Comparison of ENCODE assay signal across 8 mouse cellular contexts in the genomic region with DNA sequence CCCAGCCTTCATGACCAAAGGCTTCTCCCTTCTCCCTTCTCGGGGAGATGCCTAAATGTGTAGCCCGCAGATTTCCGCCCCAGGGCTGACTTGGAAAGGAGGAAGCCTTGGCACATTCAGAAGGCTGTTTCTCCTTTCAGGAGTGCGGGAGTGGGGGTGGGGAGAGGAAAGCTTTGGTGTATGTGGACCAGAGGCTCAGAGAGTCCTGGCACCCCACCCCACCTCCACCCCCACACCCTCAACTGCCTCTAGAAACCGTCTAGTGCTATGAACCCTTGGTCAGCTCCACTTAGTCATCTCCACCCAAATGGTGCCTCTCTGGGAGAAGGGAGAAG. TPM values are rescaled to one million over a fixed set of nuclear protein-coding genes. Genes with fewer than 3 reads are reported as not detected.
DNase-seq lines count a peak whose midpoint lies in the region; ATAC-seq and TF ChIP-seq lines count a peak whose summit lies in the region.

No protein-coding gene starts in this region.

- 0 out of 2 replicates have a peak overlapping the region, but pooled peaks have one; percentile 39 for H3K9ac ChIP-seq in heart, embryonic 11.5 days (ENCODE audit: low read depth, low read length)
- peak overlapping the region; percentile 93 for H3K9ac ChIP-seq in forebrain, embryonic 16.5 days (replicated peaks; ENCODE audit: low read depth, low read length)
- H3K9ac ChIP-seq in liver, embryonic 14.5 days (replicated peaks) = no peak overlapping the region

- peak overlapping the region; percentile 75 for H3K4me3 ChIP-seq in heart, embryonic 11.5 days (ENCODE audit: low read depth, low read length)
- H3K4me3 ChIP-seq in forebrain, embryonic 16.5 days (replicated peaks; ENCODE audit: low read length) = peak overlapping the region; percentile 83
- H3K4me3 ChIP-seq in liver, embryonic 14.5 days (ENCODE audit: insufficient read depth in 1 of 2, low read depth in 2 of 2, low read length in 2 of 2) = peak overlapping the region; percentile 0 to 55; a peak in 3 of 4 replicates
- peak overlapping the region; percentile 64 for H3K4me3 ChIP-seq in small intestine, adult 2 months (ENCODE audit: low read depth, low read length)

- H3K27ac ChIP-seq in heart, embryonic 11.5 days (ENCODE audit: low read depth, low read length) = no peak overlapping the region
- H3K27ac ChIP-seq in forebrain, embryonic 16.5 days (ENCODE audit: low read length) = peak overlapping the region; percentile 76
- H3K27ac ChIP-seq in liver, embryonic 14.5 days = no peak overlapping the region
- H3K27ac ChIP-seq in small intestine, adult 2 months (ENCODE audit: insufficient read depth, low read depth, low read length) = no peak overlapping the region

- no peaks in the 10 kb centered on the region for H3K27me3 ChIP-seq in heart, embryonic 11.5 days (ENCODE audit: control insufficient read depth, insufficient read depth, low read length)
- no peaks in the 10 kb centered on the region for H3K27me3 ChIP-seq in forebrain, embryonic 16.5 days (replicated peaks; ENCODE audit: control insufficient read depth, insufficient read depth, low read length)
- peaks cover 14% of the 10 kb centered on the region for H3K27me3 ChIP-seq in liver, embryonic 14.5 days (ENCODE audit: control insufficient read depth, insufficient read depth, low read length)
- H3K27me3 ChIP-seq in small intestine, adult 2 months (ENCODE audit: control insufficient read depth, insufficient read depth, low read length) = peaks cover 12% of the 10 kb centered on the region

- H3K4me1 ChIP-seq in heart, embryonic 11.5 days (ENCODE audit: control insufficient read depth, insufficient read depth, low read length) = no peaks in the 10 kb centered on the region
- H3K4me1 ChIP-seq in forebrain, embryonic 16.5 days (replicated peaks; ENCODE audit: control insufficient read depth, insufficient read depth, low read length) = peaks cover 26% of the 10 kb centered on the region
- no peaks in the 10 kb centered on the region for H3K4me1 ChIP-seq in liver, embryonic 14.5 days (replicated peaks; ENCODE audit: control insufficient read depth in 2 of 2, insufficient read depth in 2 of 2, low read length in 1 of 2)
- peaks cover 2% of the 10 kb centered on the region for H3K4me1 ChIP-seq in small intestine, adult 2 months (ENCODE audit: control insufficient read depth, insufficient read depth, insufficient read length, low read length)

- 16% methylated on average over 5 of the region's 5 CpGs for WGBS in heart, embryonic 11.5 days (ENCODE audit: insufficient replicate concordance)
- 3% methylated on average over 5 of the region's 5 CpGs for WGBS in forebrain, embryonic 16.5 days
- WGBS in liver, embryonic 14.5 days (ENCODE audit: insufficient replicate concordance) = 26% methylated on average over 5 of the region's 5 CpGs
- WGBS in small intestine, adult 2 months = 15% methylated on average over 5 of the region's 5 CpGs

- no peak for DNase-seq in heart, adult 11 months
- DNase-seq in MN1 (ENCODE audit: low spot score) = peak; percentile 35
- DNase-seq in liver, embryonic 14.5 days (ENCODE audit: low read depth in 3 of 3, low spot score in 3 of 3) = no peak
- DNase-seq in left cerebral cortex, adult 11 months (ENCODE audit: low spot score) = no peak

- TF ChIP-seq POLR2A in small intestine, adult 2 months (IDR thresholded peaks at IDR 0.05; ENCODE audit: low read depth, low read length) = no peak

- no peak for TF ChIP-seq EP300 in liver, embryonic 14.5 days (IDR thresholded peaks at IDR 0.05; ENCODE audit: low read depth)

- no peaks in the 10 kb centered on the region for H3K9me3 ChIP-seq in heart, embryonic 11.5 days (replicated peaks; ENCODE audit: control insufficient read depth, low read length)
- no peaks in the 10 kb centered on the region for H3K9me3 ChIP-seq in forebrain, embryonic 16.5 days (ENCODE audit: control insufficient read depth, low read length)
- H3K9me3 ChIP-seq in liver, embryonic 14.5 days (ENCODE audit: control insufficient read depth, low read length) = no peaks in the 10 kb centered on the region

- ATAC-seq in heart, embryonic 11.5 days (replicated peaks; ENCODE audit: insufficient number of reproducible peaks, low FRiP score, low TSS enrichment) = 0 out of 2 replicates have a peak, but pooled peaks have one; percentile 49
- no peak; the same call in 1 of the 2 replicates for ATAC-seq in forebrain, embryonic 16.5 days
- no peak for ATAC-seq in liver, embryonic 14.5 days (ENCODE audit: insufficient read depth)
- ATAC-seq in monocyte, adult 5-6 weeks (replicated peaks; ENCODE audit: insufficient number of reproducible peaks, low FRiP score, low TSS enrichment, poor library complexity, severe bottlenecking) = no peak

- peak overlapping the region; percentile 92 for H3K4me2 ChIP-seq in heart, embryonic 11.5 days
- H3K4me2 ChIP-seq in forebrain, embryonic 16.5 days (ENCODE audit: low read length) = peak overlapping the region; percentile 77
- H3K4me2 ChIP-seq in liver, embryonic 14.5 days (ENCODE audit: low read depth) = peak overlapping the region; percentile 57

- H3K36me3 ChIP-seq in heart, embryonic 11.5 days (ENCODE audit: control insufficient read depth, insufficient read depth, low read length) = no peaks in the 10 kb centered on the region
- no peaks in the 10 kb centered on the region for H3K36me3 ChIP-seq in forebrain, embryonic 16.5 days (ENCODE audit: control insufficient read depth, insufficient read depth)
- H3K36me3 ChIP-seq in liver, embryonic 14.5 days (replicated peaks; ENCODE audit: control insufficient read depth, insufficient read depth, low read depth) = no peaks in the 10 kb centered on the region
- H3K36me3 ChIP-seq in small intestine, adult 2 months (ENCODE audit: control insufficient read depth, insufficient read depth, low read length) = no peaks in the 10 kb centered on the region

- TF ChIP-seq CTCF in liver, embryonic 14.5 days (IDR thresholded peaks at IDR 0.05; ENCODE audit: low read depth) = no peak
- TF ChIP-seq CTCF in small intestine, adult 2 months (IDR thresholded peaks at IDR 0.05; ENCODE audit: extremely low read depth, insufficient read length, insufficient replicate concordance, low read depth, low read length) = no peak

RNA-seq across cellular contexts. Expression of a gene that starts 0.4 kb away (rescaled TPM):
- 29.3 and 33.4 TPM in 2 replicates for polyA plus RNA-seq in heart, embryonic 11.5 days (2014; fragmentation: Nextera tagmentation; extraction: Ambion mirVana)
- polyA plus RNA-seq in forebrain, embryonic 16.5 days (2015; fragmentation: Nextera tagmentation; extraction: Ambion mirVana) = 94.8 and 103 TPM in 2 replicates
- polyA plus RNA-seq in liver, embryonic 14.5 days (2012; rRNA removed) = 0.97 and 1.3 TPM in 2 replicates
- polyA plus RNA-seq in liver, embryonic 14.5 days (2014; fragmentation: Nextera tagmentation; extraction: Ambion mirVana) = 2.9 and 3.5 TPM in 2 replicates
- 1.7 and 2.6 TPM in 2 replicates for polyA plus RNA-seq in small intestine, adult 2 months (2012; rRNA removed)
- 0.38 TPM in 1 of 3 replicates, not detected in the others for total RNA-seq in monocyte, adult 5-6 weeks (2017)

Comparison
In these comparisons a context has a peak if more than half of its experiments do, and no peak if none do; other contexts are left out.
1. H3K4me3 ChIP-seq: peak in every context shown above with its lines; median percentile 83 in forebrain, embryonic 16.5 days; 75 in heart, embryonic 11.5 days; 64 in small intestine, adult 2 months; 28 in liver, embryonic 14.5 days.